Mouse (Mus musculus) layer of hippocampus, postnatal 10 days (tissue): Measurements from ENCODE around the gene Usp35. TPM values are rescaled to one million over a fixed set of nuclear protein-coding genes. Genes with fewer than 3 reads are reported as not detected.

Source experiments
- DNase-seq, 2 experiments: peaks; one replicate each; pipeline ENCODE4 v3.0.0; 2021; ENCODE audit warnings: low spot score in 2 of 2
- total RNA-seq, 2 experiments: library from RNA; stranded (reverse); gene quantifications; 2 replicates each; pipeline ENCODE4 v1.2.3; 2021

The Usp35 gene
- total RNA-seq, 2 experiments from 2014 or later, result 10.8 to 14.0 TPM

GRCm38 (mm10) chr7:97262541-97262940, 69.3 kb downstream of the Usp35 start:
- no peak for DNase-seq

Other genes with a start within 250 kb of the Usp35 start
- 1 to 10 TPM; 6.9 to 8.9 TPM for gene Kctd21, start 307 bp upstream of the Usp35 start, total RNA-seq
- gene Alg8, start 39.6 kb upstream of the Usp35 start, total RNA-seq, result 10 to 100 TPM; 10.6 to 11.3 TPM
- gene Ndufc2, start 68.0 kb upstream of the Usp35 start, total RNA-seq, result 100 to 1,000 TPM; 270 to 275 TPM
- 10 to 100 TPM; 16.9 to 19.7 TPM for gene Thrsp, start 85.7 kb upstream of the Usp35 start, total RNA-seq
- 1 to 10 TPM; 2.1 to 3.1 TPM for gene Kctd14, start 119.3 kb upstream of the Usp35 start, total RNA-seq
- 10 to 100 TPM; 27.5 to 30.1 TPM for gene Ints4, start 148.9 kb upstream of the Usp35 start, total RNA-seq
- 10 to 100 TPM; 40.2 to 42.0 TPM for gene Aamdc, start 247.5 kb upstream of the Usp35 start, total RNA-seq
- gene Rsf1, start 247.9 kb upstream of the Usp35 start, total RNA-seq, result 10 to 100 TPM; 42.3 to 45.4 TPM